Mouse (Mus musculus) right cerebral cortex, postnatal 14 days (tissue): ENCODE results near the gene Neb.

ENCODE experiments used
- DNase-seq: peaks from one replicate; pipeline ENCODE4 v3.0.0; 2022

The Neb gene

DNA sequence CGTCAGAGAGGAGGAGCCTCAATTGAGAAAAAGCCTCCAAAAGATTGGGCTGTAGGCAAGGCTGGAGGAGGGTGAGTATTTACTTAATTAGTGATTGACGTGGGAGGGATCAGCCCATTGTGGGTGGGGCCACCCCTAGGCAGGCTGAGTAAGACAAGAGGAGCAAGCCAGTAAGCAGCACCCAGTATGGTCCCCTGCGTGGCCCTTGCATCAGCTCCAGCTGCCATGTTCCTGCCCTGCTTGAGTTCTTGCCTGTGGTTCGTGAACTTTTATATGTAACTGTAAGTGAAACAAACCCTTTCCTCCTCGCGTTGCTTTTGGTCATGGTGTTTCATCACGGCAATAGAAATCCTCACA is at the start of gene Neb:
Gene Neb, minus strand, starts transcription at position 27 of the 357 bp plus-strand sequence.
- DNase-seq, result no peak

DNA sequence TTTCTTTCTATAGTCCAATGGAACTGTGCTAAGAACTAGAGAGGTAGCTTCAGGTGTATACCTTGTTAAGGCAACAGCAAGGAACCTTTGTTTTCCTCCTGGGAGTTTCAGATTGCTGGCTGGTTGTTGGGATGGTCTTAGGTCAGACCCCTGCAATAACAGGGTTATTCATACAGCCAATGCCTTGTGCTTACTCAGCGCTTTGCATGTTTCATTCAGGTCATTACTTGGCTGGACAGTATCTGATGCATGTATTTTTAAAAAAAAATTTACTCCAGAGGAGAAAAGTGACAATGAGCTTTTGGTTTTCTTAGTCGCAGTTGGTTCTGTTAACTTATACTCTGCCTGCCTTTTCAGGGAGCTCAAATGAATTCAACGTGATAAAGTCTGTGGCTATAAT is 49.1 kb upstream of the Neb start:
- no peak for DNase-seq

DNA sequence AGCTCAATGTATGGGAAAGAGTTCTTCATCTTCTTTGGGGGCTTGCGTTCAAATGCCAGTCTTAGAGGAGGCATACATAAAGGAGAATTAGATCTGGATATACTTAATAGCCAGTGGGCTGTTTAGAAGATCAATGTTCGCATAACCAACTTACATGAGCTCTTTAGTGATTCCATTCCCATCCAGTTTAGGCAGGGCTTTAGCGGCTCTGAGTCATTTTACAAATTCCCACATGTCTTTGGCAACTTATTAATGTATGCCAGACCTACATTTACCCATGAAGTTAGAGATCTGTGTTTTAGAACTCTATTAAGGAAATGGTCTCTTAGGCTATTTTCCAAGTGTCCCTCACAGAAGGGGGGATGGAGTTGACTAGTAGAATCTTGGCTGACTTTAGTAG is 47.8 kb upstream of the Neb start:
- DNase-seq, result no peak

DNA sequence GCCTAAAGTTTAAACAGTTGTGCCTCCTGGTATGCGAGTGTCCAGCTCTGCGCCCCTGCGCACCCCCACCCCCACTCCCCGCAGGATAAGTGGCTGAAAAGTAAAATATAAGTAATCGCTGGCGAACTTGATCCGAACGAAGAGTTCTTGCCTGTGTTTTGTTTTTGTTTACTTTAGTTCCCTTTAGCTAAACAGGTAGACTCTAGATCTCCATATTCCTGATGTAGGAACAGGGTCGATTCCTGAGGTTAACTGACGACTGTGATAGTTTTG is 47.2 kb upstream of the Neb start:
- no peak for DNase-seq

DNA sequence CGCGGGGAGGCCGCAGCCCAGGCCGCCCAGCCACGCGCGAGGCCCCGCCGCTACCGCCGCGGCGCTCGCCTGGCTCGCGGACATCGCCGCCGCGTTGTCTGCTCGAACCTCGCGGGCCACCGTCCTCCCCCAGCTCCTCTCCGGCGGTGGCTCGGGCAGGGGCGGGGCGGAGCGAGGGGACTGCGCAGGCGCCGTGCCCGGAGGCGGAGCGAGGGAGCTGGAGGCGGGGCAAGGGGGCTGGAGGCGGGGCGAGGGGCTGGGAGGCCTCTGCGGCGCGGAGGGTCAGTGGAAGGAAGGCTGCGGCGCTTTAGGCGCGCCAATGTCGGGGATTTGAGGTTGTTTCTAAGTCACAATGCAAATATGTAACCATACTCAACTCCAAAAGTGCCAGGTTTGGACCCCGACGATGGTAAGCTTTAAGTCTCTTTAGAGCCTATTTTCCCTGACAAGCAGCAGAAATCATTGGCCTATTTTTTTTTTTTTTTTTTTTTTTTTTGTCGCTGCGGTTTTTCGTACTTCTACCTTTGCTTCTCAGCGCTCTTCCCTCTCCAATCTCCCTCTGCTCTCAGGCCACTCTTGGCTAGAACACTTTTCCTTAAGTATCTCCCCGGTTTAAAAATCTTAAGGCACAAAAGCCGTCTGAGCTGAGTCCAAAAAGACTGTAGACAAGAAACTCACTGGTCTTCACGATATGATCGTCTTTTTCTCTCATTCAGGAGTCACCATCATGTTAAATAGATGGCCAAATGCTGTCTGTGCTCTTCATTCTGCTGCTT is 46.7 kb upstream of the Neb start, which contains the start of gene Arl5a:
Gene Arl5a, minus strand, starts transcription at position 155 of the 776 bp plus-strand sequence.
- peak; percentile 98 for DNase-seq

DNA sequence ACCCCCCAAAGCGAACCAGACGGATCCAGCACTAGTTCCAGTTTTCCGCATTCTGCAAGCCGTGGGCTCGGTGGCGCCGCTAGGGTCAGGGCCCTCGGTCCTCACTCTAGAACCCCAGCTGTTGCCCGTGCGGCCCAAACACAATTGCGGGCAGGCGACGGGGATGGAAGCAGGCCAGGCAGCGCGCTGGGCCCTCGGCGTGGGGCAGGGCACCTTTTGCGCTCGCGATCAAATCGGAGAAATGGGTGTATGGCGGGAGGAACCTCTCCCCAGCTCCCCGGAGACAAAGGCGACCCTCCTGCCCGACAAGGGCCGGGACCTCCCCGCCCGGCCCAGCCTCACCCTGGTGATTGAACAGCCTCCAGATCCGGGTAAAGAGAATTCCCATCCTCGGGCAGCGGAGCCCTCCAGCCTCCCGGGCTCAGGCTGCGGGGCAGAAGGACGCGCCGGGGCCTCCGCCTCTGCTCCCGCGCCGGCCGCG is 46.0 kb upstream of the Neb start:
- DNase-seq, result peak; percentile 45

DNA sequence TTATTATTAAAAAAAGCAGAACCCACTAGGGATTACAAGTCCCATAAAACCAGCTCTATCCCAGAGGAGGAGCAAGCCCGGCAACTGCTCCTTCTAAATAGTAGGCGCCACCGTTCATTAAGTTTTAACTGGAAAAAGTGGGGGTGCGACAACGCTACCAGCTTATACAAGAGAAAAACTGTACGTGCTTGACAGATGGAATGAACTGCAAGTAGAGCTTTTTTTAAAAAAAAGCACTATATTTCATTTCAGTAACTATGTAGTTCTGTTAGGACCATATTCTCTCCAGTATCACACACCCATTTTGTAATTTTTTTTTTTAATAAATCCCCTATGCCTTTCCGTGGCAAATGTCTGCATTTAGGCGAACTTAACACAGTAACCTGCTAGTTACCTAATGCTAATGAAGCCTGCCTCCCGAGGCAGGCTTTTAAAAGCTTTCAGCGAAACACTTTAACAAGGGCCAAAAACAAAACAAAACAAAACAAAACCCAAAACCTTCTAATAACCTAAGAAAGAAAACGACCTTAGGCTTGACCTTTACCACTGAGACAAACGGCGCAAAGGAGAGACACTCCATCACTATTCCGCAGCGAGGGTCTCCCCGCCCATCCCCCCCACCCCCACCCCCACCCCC is 45.5 kb upstream of the Neb start:
- no peak for DNase-seq

DNA sequence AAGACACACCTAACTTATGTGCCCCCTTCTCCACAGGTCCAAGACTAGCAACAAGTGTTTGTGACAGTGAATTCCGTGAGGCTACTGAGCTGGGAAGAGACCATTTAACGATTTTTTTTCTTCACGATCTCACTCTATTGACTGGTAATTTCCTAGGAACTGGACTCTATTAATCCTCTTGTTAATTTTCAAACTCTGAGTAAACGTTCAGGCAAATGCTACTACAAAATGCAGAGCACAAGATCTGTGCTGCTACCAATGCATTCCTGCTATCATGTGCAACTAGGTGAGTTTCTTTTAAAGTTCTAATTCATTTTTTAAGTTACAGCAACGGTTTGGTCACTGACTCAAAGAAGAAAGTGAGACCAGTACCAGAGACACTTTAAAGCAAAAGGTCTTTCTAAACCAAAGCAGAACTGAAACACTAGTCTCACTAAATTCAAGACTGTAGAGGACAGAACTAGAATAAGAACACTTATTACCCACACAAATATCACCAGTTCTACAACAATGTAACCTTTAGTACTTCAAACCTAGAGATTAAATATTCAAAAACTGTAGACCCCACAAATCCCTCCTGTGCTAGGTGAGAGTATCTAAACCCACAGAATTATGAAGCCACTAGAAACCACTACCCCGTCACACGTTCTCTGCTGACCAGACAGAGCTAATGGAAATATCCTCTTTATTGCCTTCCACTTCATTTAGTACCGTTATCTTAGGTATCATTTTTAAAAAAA is 44.8 kb upstream of the Neb start:
- no peak for DNase-seq

DNA sequence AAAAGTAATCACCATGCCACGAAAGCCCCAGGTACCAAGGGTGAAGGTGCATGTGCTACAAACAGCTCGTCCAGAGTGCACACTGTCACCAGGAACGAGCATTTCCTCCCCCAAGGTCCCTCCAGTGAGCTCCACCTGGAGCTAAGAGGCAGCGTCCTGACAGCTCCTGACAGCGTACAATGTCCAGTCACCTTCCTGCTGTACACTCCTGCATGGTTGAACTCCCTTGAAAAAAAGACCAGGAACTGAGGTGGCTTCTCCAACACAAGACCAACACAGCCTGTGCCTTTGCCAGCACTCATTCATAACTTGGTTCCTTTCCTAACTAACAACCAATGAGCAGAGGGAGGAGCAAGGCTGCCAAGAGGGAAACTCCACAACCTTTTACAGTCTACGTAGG is 42.9 kb upstream of the Neb start:
- no peak for DNase-seq

DNA sequence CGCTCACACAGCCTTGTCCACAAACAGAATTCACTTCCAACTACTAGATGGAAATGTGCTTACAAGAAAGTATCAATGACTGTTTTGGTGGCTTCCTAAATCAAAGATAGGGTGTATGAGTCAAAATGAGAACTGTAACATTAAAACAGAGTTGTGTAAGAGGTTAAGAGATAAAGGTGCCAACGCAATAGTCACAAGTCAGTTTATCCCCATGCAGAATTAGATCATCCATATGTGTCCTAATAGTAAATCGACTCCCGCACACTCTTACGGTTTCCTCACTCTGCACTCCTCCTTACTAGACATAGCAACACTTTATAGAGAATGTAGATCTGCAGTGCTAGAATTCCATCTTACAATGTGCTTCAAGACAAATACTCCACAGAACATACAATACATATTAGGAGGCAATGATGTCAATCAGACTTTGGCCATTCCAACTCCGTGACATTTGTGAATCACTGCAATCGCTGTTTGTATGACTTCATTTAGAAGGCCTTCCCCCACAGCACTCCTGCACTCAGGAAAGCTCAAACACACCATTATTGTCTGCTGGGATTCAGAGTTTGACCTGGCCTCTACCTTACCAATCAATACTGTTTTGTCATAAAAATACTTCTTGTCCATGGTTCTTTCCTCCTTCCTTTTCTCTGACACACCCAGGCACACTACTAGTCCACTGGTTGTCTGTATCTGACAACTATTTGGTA is 41.9 kb upstream of the Neb start:
- no peak for DNase-seq

DNA sequence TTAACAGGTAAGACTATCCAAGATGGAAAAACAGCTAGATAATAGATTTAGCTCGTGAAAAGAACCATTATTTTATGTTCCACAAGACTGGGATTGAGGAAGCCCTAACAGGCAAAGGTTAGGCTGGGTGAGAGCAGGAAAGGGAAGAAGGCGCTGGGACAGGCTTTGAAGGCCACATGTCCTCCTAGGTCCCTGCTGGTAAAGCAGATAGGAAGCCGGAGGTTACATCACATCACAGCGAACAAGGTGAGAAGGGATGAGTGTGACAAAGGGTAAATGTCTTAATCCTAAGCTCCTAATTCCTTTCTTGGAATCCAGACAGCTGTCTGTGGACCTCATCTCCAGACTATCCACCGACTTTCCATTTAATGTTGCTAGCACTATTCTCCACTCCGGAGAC is 41.0 kb upstream of the Neb start:
- DNase-seq, result no peak

DNA sequence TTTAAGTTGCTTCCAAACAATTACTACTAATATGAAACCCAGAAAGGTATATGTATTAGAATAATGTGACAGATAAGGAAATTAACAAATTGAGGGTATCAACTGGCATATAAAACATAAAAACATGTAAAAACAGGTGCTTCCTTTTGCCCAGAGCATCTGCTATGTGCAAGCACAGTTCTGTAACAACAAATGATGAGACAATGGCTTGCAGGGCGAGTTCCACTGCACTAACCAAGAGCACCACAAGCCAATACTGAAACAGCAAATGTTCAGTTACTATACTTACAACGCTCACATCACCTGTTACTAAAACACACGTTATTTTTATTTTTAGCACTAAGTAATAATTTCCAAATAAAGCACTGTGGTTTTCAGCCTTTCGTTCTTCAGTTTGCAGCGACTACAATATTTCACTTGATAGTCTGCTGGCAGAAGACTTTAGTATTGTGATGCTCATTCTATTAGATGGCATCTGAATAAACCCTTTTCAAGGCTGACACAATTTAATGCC is 34.3 kb upstream of the Neb start:
- no peak for DNase-seq

DNA sequence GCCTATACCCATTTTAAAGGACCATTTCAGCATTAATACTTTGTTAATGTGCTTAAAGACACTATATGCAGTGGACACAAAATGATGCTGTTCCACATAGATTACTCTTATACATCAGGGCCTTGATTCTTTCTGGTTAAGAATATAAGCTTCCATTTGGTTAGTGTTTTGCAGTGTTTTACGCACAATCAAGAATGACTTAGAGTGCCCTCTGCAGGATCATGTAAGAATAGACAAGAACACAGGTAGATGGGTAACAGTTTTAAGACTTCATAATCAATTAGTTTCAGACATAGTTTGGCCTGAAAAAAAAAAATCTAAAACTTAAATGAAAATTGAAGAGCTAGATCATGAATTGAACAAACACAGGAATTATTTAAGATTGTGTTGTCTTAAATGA is 28.2 kb upstream of the Neb start:
- DNase-seq, result no peak

DNA sequence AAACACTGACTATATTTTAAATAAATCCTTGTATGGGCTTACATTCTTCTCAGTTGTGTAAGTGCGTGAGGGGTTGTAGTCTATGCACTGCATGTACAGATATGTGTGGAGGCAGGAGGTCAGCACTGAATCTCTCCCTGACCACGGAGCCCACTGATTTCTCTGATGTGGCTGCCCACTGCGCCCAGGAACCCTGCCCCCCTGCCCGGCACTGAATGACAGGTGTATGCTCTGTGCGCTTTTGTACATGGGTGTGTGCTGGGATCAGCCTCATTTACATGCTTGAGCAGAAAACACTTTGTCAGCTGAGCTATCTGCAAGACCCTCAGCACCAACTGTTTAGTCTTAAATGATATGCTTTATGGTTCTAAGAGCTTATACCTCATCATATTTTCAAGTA is 27.0 kb upstream of the Neb start:
- no peak for DNase-seq

DNA sequence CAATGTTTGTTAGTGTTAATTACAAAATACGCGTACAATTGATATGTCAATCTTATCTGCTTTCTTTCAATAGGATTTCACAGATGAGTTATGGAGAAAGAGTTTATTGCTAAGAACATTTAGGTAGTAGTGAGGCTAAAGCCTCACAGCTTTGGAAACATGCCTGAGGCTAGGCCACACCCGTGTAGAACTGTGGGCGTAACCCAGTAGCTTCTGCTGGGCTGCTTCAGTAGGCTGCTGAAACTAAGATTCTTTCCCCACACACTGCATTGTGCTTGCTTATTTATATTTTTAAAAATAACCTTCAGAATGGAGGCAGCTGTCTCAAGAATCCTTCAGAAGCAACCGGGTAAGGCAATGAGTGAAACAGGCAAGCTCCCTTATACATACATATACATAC is 16.3 kb upstream of the Neb start:
- DNase-seq, result no peak

DNA sequence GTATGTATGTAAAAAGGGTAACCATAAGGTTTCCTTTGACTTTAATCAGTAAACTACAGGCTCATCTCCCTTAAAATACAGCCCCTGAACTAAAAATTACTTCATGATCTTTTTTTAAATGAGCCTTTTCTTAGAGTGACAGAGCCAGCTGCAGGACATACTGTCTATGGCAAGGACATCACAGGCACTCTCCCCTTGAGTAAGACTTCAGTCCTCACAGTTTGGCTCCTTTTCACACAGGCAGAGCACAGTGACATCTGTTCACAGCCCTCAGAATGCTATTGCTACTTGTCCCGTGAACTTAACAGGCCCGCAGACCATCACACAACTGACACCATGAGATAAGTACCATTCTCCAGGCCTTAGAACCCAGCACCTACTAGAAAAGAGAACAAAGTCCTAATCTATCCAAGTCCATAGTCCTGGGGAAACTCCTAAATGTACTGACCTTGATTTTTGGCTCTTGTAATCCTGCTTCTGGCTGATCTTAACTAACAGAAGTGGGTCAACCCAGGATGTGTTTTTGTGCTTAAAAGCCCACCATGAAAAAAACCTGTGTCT is 12.2 kb upstream of the Neb start:
- DNase-seq, result no peak

DNA sequence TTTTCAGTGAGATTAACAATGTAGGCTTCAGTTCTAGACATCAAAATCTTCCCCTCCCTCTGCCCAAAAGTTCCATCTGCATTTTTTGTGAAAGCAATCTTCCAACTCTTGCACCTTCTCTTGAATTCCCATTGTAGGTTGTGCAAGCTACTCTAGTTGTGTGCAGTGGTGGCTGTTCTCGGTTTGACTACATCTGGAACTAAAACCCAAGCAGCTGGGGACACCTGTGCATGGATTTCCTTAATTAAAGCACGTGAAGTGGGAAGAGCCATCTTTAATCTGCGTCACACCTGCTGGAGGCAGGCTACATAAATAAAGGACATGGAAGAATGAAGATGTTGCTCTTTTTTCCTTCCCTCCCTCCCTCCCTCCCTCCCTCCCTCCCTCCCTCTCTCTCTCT is 11.7 kb upstream of the Neb start:
- DNase-seq, result no peak

DNA sequence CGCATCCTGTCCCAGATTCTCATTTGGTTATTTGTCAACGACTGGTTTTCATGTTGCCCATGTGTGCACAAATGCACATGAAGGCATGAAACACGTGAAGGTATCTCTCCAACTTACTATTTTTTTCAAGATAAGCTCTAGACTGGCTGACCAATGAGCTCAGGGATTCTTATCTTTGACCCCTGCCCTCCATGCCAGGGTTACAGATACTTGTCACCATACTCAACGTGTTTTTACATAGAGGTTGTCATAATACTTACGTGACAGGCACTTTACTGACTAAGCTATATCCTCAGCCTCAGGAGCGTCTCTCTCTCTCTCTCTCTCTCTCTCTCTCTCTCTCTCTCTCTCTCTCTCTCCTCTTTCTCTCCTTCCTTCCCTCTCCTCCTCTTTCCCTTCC is 8.2 kb upstream of the Neb start:
- DNase-seq, result no peak

DNA sequence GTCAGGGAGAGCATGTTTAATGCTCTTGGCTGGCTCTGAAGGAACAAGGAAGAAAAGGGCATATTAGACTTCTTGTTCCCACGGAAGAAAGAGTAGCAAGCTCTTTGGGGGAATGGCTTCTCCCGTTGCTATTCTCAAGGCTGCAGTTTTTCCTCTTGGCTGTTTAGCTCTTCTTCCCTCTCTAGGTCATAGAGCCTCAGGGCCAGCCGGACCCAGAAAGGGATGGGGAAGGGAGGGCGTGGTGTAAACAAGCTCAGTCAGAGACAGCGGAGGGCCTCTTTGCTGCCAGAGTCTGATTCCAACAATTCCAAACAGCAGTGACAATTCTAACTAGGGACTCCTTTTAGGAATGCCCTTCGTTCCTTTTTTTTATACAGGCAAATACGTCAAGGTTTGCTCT is 7.8 kb upstream of the Neb start:
- no peak for DNase-seq

DNA sequence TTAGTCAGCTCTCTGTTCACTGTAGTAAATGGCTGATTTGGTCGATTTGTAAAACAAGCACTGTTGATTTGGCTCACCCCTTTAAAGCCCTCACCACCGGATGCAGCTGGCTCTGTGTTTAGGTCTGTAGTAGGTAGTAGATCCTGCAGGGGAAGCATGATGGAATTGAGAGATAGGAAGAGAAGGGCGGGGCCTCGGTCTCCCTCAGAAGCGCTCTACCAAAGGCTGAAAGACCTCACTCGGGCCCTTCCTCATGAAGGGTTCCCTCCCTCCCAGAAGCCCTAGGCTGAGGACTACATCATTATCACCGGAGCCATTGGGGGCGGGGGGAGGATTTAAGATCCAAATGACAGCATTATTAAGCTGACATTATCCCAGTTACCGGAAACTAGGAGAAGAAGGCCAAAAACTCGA is 581 bp upstream of the Neb start:
- no peak for DNase-seq

DNA sequence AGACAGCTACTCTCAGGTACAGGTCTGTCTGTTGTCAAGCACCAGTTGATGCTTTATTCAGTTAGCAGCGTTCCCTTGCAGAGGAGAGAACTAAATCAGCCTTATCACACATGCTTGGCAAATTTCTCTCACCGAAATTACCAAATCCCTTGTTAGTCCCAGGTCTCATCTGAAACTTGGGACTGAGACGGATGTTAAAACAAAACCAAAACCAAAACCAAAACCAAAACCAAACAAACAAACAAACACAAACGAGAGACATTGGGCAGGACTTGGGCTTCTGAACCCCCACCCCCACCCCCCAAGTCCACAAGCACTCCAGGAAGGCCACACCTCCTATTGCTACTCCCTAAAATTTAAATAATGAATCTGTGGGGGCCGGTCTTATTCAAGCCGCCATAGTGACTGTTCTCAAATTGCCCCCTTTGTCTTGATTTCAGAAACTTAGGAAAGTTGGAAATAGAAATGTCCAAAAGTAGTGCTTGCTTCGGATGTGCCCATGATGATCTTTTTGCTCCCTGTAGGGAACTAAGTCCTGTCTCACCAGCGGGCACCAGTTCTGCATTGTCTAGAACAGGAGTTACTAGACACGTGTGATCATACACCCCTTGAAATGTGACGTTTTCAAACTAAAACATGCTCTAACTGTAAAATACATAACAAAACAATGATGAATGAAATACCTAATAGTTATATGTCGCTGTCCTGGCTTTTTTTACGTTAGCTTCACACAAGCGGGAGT is 397 bp downstream of the Neb start:
- no peak for DNase-seq

DNA sequence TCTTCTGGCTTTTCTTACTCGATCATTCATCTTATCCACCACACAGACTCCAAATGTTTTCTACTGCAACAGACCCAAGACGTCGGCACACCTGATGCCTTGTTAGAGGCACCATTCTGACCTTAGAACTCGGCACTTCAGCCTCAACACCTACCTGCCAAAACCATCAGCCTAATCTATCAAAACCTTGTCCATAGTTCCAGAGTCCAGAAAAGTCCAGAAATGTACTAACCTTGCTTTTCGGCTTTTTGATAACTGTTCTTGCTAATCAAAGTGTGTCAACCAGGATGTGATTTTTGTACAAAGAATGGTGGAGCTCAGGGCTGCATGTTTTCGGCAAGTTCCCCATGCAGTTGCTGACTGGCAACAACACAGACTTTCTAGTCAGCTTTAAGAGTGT is 3.6 kb downstream of the Neb start:
- no peak for DNase-seq
